Mouse (Mus musculus) brain, embryonic 18.5 days (tissue): ENCODE results near the gene Stk11.

Experiments used
- DNase-seq: peaks from one replicate; pipeline ENCODE4 v3.0.0-alpha.2; 2012; ENCODE audit warnings: low read depth, low spot score

Stk11 gene

DNA sequence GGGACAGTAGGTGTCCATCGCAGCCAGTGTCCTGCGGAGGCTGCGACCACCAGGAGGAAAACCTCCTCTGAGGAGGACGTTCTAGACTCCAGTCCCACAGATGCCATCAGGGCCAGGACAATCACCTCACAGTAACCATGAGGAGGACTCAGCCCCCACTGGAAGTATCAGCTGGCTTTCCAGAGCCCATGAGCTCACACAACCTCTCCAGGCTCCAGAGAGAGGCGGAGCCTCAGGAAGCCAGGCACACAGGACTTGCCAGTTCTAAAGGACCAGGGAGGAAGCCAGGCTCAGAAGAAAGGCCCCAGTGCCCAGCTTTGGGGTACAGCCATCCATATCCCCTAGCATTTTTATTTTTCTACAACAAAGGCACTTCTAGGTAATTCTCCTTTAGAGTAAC, 20.1 kb upstream of the Stk11 start:
- no peak for DNase-seq

DNA sequence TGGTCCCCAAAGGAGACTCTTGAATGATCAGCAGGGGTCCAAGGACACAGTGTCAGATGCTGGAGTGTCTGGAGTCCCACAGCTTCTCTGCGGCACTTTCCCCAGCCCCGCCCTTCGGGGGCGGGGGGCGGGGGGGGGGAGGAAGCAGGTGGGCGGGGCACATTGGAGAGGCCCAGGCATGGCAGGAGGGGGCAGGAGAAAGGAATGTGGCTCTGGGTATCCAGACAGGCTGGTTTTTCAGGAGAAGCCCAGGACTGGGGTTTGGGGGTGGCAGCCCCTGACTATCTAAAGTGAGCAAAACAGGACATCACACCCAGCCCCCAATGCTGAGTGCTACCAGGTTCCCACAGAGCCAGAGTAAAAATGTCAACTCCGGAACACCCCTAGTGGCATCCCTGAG, 18.3 kb upstream of the Stk11 start:
- DNase-seq, result no peak

GRCm38 (mm10) chr10:80098630-80099029, 17.0 kb upstream of the Stk11 start:
- DNase-seq, result no peak

DNA sequence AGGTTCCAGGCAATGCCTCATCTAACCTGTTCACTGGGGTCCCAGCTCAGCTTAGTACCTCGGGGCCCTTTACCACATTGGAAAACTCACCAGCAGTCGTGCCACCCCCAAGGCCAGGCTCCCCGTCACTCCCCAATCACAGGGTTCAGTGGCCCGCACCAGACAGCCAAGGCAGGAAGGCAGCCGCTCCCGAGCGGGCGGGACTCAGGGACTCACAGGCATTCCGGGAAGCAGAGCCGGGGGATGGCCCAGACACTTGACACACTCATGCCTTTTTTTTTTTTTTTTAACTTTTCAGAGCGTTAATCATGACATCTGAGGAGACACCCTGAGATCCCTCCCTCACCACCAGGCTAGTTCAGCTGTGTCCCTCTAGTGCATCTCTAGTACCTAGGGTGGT, 14.6 kb upstream of the Stk11 start:
- DNase-seq, result no peak

- peak; percentile 40 for DNase-seq
Observed at GRCm38 (mm10) chr10:80102216-80102915, 13.2 kb upstream of the Stk11 start.

DNA sequence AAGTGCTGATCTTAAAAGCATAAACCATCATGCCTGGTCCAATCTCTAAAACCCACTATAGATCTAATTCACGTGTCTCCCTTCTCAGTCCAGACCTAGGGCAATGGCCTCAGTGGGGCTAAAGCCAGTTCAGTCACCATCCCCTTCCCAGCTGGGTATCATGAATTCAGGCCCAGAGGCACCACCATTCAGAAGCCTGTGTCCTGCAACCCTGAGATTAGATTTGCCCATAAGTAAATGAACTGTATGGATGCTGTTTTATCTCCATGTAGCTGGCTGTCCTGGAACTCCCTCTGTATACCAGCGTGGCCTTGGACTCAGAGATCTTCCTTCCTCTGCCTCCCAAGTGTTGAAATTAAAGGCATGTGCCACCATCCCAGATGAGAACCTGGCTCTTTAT, 12.6 kb upstream of the Stk11 start:
- DNase-seq, result no peak

DNA sequence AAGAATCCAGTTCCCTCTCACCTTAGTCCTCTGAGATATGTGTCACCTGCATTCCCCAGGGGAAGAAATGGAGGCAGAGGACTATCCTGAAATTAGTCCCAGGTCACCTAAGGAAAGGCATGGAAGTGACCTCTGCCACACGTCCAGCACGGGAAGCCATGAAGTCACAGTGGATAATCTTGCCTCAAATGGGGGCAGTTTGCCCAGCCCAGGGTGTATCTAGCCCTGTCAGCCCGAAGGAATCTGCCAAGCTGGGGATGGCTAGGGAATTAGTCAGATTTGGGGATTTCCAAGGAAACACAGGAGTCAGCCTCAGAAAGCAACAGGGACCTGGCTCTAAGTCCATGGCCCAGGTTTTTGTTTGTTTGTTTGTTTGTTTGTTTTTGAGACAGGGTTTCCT, 11.4 kb upstream of the Stk11 start:
- no peak for DNase-seq

DNA sequence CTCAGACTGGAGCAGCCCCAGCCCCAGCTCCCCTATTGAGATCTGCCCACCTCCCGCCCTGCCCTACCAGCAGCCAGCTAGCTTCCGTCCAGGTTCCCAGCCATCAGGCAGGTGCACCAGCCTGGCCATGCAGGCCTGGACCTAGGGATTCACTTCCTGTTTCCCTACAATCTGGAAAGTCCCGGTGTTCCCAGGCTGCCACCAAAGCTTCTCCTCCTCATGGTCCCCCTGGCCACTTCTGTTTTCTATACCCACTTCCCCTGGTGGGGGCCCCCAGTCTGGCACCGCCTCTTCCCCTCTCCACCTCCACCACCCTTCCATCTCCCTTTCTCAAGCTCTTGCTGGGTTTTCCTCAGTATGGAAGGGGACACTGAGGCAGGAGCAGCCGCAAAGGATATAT, 10.1 kb upstream of the Stk11 start, which contains the start of gene Sbno2:
TSS of gene Sbno2 (minus strand) at position 112 of the 400 bp plus-strand sequence.
- DNase-seq, result no peak

- no peak for DNase-seq
Observed at GRCm38 (mm10) chr10:80105926-80106325, 9.7 kb upstream of the Stk11 start.

GRCm38 (mm10) chr10:80107678-80108077, 7.9 kb upstream of the Stk11 start:
- DNase-seq, result no peak

DNA sequence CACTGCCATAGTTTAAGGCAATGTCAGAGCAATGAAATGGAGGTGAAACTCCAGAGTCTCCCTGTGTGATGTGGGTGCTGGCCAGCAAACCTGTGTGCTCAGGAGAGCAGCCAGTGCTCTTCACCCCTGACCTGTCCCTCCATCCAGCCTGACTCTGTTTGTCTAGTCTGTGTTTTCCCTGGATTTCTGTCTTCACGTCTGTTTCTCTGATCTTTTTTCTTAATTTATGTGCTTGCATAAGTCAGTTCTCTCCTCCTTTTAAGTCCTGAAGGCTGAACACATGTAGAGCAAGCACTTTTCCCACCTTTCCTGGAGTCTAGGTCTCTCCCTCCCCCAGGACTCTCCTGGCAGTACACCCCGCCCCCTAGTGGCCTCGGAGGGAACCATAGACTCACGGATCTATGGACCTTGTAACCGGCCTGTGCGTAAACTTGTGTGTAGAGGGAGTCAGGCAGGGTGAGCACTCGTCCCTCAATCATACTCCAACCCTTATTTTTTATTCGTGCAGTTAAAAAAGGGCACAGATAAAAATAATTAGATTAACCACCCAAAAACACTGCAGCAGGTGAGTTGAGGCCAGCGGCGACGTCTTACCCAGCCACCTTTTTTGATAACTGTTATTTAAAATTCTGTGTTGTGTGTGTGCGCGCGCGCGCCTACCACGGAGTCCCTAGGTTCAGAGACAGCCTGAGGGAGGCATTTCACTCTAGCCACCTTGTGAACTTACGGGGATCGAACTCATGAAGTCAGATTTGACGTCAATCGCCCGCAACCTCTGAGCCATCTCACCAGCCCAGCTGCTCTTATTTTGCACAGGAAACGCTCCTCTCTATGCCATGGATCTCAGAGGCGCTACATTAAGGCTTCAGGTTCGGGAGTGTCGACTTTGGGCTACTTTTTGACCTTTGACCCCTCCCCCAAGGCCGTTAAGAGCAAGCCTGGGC, 990 bp upstream of the Stk11 start:
- no peak for DNase-seq

- no peak for DNase-seq
Observed at GRCm38 (mm10) chr10:80115944-80116335, 337 bp downstream of the Stk11 start.

DNA sequence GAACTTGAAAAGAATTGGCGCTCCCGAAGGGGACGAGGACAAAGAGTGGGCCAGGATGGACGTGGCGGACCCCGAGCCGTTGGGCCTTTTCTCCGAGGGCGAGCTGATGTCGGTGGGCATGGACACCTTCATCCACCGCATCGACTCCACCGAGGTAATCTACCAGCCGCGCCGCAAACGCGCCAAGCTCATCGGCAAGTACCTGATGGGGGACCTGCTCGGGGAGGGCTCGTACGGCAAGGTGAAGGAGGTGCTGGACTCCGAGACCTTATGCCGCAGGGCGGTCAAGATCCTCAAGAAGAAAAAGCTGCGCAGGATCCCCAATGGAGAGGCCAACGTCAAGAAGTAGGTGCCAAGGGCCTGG, 942 bp downstream of the Stk11 start:
- no peak for DNase-seq

DNA sequence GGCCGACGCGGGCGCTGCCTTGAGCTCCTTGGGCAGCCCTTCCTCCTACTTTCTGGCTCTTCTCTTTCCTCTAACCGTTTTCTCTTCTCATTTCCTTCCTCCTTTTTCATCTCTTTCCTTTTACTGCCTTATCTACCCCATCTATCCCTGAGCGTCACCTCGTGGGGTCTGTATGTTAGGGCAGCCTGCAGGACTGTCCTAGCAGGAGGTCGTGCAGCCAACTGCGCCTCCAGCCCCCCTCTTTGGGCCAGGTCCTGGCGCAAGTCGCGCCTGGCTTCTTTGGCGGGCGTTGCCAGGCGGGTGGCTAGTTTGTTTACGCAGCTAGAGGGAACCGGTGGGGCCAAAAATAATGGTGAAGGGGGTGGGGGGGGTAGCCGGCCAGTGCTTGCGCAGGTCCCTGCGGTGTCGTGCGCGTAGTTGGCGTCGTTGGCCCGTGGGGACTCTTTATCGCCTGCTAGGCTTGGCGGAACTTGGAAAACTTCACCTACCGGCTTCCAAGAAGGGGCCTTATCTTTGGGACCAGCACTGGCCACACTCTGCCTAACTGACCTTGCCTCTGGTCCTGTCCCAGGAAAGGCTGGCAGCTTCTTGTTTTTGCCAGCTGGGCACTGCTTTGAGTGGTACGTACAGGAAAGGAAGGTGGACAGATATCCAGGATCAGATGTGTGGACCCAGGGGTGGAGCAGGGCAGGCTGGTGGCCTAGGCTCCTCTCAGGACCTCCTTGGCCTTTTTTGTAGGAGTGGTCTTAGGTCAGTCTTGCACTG, 1.5 kb downstream of the Stk11 start:
- DNase-seq, result no peak

GRCm38 (mm10) chr10:80117736-80118135, 2.1 kb downstream of the Stk11 start:
- no peak for DNase-seq

- no peak for DNase-seq
Observed at GRCm38 (mm10) chr10:80118552-80118951, 2.9 kb downstream of the Stk11 start.

GRCm38 (mm10) chr10:80120146-80120545, 4.5 kb downstream of the Stk11 start:
- no peak for DNase-seq

DNA sequence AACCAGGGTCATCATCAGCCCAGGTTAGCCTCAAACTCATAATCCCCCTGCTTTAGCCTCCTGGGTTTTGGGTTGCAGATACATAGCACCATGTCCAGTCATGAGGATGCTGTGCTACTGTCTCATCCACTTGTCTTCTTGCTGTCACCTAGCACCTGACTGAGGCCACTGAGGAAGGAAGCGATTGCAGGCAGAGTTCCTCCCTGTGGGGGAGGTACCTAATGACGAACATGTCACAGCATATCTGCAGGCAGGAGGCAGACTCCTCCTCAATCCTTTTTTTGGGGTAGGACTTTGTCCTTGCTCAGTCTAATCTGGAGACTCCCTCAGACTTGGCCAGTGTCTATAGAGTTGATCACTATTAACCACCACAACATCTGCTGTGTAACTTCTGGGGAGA, 6.0 kb downstream of the Stk11 start:
- DNase-seq, result no peak

- DNase-seq, result no peak
Observed at GRCm38 (mm10) chr10:80123932-80124562, 8.4 kb downstream of the Stk11 start.

DNA sequence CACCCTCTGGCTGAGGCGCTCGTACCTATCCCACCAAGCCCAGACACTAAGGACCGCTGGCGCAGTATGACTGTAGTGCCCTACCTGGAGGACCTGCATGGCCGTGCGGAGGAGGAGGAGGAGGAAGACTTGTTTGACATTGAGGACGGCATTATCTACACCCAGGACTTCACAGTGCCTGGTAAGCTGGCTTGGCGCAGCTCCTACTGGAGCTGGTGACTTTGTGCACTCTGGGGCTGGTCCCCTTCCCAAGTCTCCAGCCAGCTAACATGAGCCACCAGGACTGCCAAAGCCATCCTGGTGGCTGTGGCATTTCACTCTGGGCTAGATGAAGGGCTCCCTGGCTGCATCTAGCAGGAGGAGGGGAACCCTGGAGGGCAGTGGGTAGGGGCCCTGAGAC, 12.3 kb downstream of the Stk11 start:
- no peak for DNase-seq

DNA sequence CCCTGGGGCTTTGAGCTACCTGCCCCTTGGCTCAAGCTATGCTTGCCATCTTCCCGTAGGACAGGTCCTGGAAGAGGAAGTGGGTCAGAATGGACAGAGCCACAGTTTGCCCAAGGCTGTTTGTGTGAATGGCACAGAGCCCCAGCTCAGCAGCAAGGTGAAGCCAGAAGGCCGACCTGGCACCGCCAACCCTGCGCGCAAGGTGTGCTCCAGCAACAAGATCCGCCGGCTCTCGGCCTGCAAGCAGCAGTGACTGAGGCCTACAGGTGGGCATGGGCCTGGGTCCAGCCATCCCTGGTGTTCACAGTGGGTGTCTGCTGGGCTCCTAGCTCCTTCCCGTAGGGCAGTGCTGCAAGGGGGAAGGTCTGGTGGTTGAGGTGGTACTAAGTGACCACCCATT, 14.2 kb downstream of the Stk11 start:
- no peak for DNase-seq
